Mouse (Mus musculus): ENCODE measurements around the gene Fam25c. TPM values are rescaled to one million over a fixed set of nuclear protein-coding genes. Genes with fewer than 3 reads are reported as not detected.
"Not testable (repeated sequence)": the region's sequence is repeated elsewhere in the genome, so short reads cannot be mapped to it uniquely, and the experiment has no call there.

Gene Fam25c
- polyA plus RNA-seq, 1 experiment from 2014 or later, result not detected

DNA sequence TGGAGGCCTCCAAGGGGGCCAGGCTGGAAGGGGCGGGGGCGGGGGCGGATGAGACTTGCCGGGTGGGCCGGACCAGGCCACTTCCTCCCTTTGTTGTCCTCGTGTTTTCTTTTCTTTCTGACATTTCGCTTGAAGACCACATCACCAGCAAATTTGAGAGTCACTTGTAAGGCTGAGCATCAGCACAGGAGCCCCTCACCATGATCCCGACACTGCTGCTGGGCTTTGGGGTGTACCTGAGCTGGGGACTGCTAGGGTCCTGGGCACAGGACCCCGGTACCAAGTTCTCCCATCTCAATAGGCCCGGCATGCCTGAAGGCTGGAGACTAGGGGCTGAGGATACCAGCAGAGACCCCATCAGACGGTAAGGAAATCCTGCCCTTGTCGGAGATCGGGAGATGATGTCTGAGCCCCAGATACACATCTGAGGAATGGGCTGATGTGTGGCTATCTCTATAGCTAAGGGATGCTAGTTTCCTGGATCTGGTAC is 20.2 kb upstream of the Fam25c start, which contains the start of gene Mmrn2:
Gene Mmrn2 (plus strand): TSS at position 51 of the 490 bp plus-strand sequence.
- H3K9me3 ChIP-seq (replicated peaks), result no peaks in the 10 kb centered on the region
- H3K4me1 ChIP-seq, result peaks cover 18% of the 10 kb centered on the region
- DNase-seq (ENCODE audit: low spot score), result no peak
- peak within 1 kb of the TSS; percentile 4; the same call in 1 of the 2 replicates for H3K4me3 ChIP-seq
- no peaks in the 10 kb centered on the region for H3K36me3 ChIP-seq
- H3K27ac ChIP-seq (replicated peaks), result peak within 1 kb of the TSS; percentile 52
- H3K27me3 ChIP-seq (ENCODE audit: low read depth, poor library complexity, severe bottlenecking), result no peaks in the 10 kb centered on the region
- 85% methylated on average over 13 of the region's 13 CpGs for WGBS

- Histone ChIP-seq H3K27me3 (ENCODE audit: low read depth, poor library complexity, severe bottlenecking) (no peaks in the 10 kb centered on the region), H3K27ac (replicated peaks) (peak within 1 kb of the TSS; percentile 52), H3K36me3 (no peaks in the 10 kb centered on the region), H3K4me3 (peak within 1 kb of the TSS; percentile 4; the same call in 1 of the 2 replicates), H3K4me1 (peaks cover 18% of the 10 kb centered on the region), H3K9me3 (replicated peaks) (no peaks in the 10 kb centered on the region)
- DNase-seq (ENCODE audit: low spot score), result no peak
- WGBS, result 78% methylated on average over 10 of the region's 10 CpGs
These were observed 19.3 kb upstream of the Fam25c start, which contains the start of gene Sncg for GRCm38 (mm10) chr14:34374577-34374976. Sncg (minus strand) TSS chr14:34374789.

- Histone ChIP-seq H3K4me1 (peaks cover 11% of the 10 kb centered on the region), H3K27me3 (ENCODE audit: low read depth, poor library complexity, severe bottlenecking) (no peaks in the 10 kb centered on the region), H3K9me3 (replicated peaks) (no peaks in the 10 kb centered on the region), H3K36me3 (no peaks in the 10 kb centered on the region), H3K4me3 (no peak overlapping the region), H3K27ac (replicated peaks) (peak overlapping the region; percentile 52)
- DNase-seq (ENCODE audit: low spot score), result no peak
- 79% methylated on average over 6 of the region's 6 CpGs for WGBS
These were observed 18.3 kb upstream of the Fam25c start for GRCm38 (mm10) chr14:34373581-34373980.

GRCm38 (mm10) chr14:34372646-34373045 is 17.4 kb upstream of the Fam25c start:
- WGBS, result 85% methylated on average over 6 of the region's 6 CpGs
- Histone ChIP-seq H3K4me1 (peaks cover 5% of the 10 kb centered on the region; the same call in 1 of the 2 replicates), H3K27ac (replicated peaks) (no peak overlapping the region), H3K4me3 (no peak overlapping the region), H3K27me3 (ENCODE audit: low read depth, poor library complexity, severe bottlenecking) (no peaks in the 10 kb centered on the region), H3K36me3 (no peaks in the 10 kb centered on the region), H3K9me3 (replicated peaks) (no peaks in the 10 kb centered on the region)
- DNase-seq (ENCODE audit: low spot score), result peak; percentile 40

GRCm38 (mm10) chr14:34371763-34372162 is 16.5 kb upstream of the Fam25c start:
- H3K4me3 ChIP-seq, result no peak overlapping the region
- H3K27me3 ChIP-seq (ENCODE audit: low read depth, poor library complexity, severe bottlenecking), result no peaks in the 10 kb centered on the region
- no peaks in the 10 kb centered on the region for H3K36me3 ChIP-seq
- H3K9me3 ChIP-seq (replicated peaks), result no peaks in the 10 kb centered on the region
- WGBS, result 86% methylated on average over 2 of the region's 2 CpGs
- H3K4me1 ChIP-seq, result peaks cover 5% of the 10 kb centered on the region; the same call in 1 of the 2 replicates
- no peak overlapping the region for H3K27ac ChIP-seq (replicated peaks)
- no peak for DNase-seq (ENCODE audit: low spot score)

DNA sequence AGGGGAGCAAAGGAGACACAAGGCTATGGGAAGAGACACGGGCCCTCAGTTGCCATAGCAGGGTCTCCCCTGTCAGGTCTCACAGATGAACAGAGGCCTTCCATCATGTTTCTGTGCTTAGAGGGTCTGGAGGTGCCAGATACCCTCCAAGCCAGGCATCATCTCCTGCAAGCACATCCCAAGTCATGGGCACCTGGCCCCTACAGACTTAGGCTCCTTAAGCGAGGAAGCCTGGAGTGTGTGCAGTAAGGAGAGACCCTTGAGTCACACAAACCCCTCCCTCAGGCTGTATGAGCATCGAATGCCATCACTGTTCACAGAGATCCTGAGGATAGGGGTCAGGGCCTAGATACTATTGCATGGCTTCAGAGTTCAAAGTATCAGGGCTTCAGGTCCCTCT is 15.7 kb upstream of the Fam25c start:
- no peaks in the 10 kb centered on the region for H3K9me3 ChIP-seq (replicated peaks)
- H3K36me3 ChIP-seq, result no peaks in the 10 kb centered on the region
- no peak for DNase-seq (ENCODE audit: low spot score)
- peaks cover 5% of the 10 kb centered on the region; the same call in 1 of the 2 replicates for H3K4me1 ChIP-seq
- no peak overlapping the region for H3K4me3 ChIP-seq
- no peaks in the 10 kb centered on the region for H3K27me3 ChIP-seq (ENCODE audit: low read depth, poor library complexity, severe bottlenecking)
- H3K27ac ChIP-seq (replicated peaks), result no peak overlapping the region
- WGBS, result 91% methylated on average over 3 of the region's 3 CpGs

GRCm38 (mm10) chr14:34370203-34370602 is 15.0 kb upstream of the Fam25c start:
- Histone ChIP-seq H3K4me1 (peaks cover 5% of the 10 kb centered on the region; the same call in 1 of the 2 replicates), H3K27ac (replicated peaks) (no peak overlapping the region), H3K9me3 (replicated peaks) (peaks cover 4% of the 10 kb centered on the region; the same call in 1 of the 2 replicates), H3K4me3 (no peak overlapping the region), H3K27me3 (ENCODE audit: low read depth, poor library complexity, severe bottlenecking) (no peaks in the 10 kb centered on the region), H3K36me3 (no peaks in the 10 kb centered on the region)
- 50% methylated on average over 3 of the region's 3 CpGs for WGBS
- DNase-seq (ENCODE audit: low spot score), result no peak

GRCm38 (mm10) chr14:34365147-34365507 is 9.9 kb upstream of the Fam25c start:
- DNase-seq (ENCODE audit: low spot score), result no peak
- Histone ChIP-seq H3K4me3 (no peak overlapping the region), H3K27me3 (ENCODE audit: low read depth, poor library complexity, severe bottlenecking) (peaks cover 15% of the 10 kb centered on the region), H3K4me1 (peaks cover 11% of the 10 kb centered on the region), H3K36me3 (no peaks in the 10 kb centered on the region), H3K9me3 (replicated peaks) (peaks cover 7% of the 10 kb centered on the region; the same call in 1 of the 2 replicates), H3K27ac (replicated peaks) (no peak overlapping the region)
- 88% methylated on average over 2 of the region's 2 CpGs for WGBS

DNA sequence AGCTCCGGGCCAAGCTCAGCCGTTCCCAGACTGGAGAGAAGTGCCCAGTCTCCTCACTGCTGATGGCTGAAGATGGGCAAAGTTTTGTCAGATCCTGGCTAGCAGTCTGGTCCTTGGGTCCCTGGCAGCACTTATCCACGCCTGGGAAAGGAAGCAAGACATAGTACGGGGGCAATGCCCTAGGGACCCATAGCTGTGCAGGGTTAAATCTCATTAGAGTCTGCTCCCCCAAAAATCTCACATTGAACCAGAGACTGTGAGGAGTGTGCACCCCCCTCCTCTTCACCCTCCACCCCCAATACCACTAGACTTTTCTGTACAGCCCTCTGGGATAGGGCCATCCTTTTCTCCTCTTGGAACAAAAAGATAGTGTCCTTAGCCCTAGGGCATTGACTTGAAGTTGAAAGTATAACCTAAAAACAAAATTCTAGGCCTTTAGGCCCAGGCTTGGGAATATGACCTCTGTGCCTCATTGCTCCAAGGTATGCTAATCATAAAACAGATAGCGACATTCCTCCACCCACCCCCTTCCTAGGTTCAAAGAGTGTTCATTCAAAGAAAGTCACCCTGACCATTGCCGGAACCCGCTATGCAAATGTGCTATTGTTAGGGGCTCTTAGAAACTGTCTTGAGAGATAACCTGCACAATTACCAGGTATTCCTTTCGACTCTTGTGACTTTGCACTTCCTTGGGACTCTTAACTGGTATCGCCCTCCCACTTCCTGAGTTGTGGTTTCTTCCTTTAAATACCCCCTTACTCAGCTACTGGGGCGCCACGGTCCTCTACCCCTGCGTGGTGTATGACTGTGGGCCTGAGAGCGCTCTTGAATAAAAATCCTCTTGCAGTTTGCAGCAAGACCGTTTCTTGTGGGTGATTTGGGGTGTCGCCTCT is 9.3 kb upstream of the Fam25c start:
- H3K9me3 ChIP-seq (replicated peaks); DNase-seq (ENCODE audit: low spot score); H3K36me3 ChIP-seq: not testable (repeated sequence)
- WGBS, result 80% methylated on average over 15 of the region's 15 CpGs
- peaks cover 15% of the 10 kb centered on the region for H3K27me3 ChIP-seq (ENCODE audit: low read depth, poor library complexity, severe bottlenecking)
- 0 out of 2 replicates have a peak overlapping the region, but pooled peaks have one; percentile 78 for H3K27ac ChIP-seq (replicated peaks)
- peaks cover 11% of the 10 kb centered on the region for H3K4me1 ChIP-seq
- H3K4me3 ChIP-seq, result peak overlapping the region; percentile 59

DNA sequence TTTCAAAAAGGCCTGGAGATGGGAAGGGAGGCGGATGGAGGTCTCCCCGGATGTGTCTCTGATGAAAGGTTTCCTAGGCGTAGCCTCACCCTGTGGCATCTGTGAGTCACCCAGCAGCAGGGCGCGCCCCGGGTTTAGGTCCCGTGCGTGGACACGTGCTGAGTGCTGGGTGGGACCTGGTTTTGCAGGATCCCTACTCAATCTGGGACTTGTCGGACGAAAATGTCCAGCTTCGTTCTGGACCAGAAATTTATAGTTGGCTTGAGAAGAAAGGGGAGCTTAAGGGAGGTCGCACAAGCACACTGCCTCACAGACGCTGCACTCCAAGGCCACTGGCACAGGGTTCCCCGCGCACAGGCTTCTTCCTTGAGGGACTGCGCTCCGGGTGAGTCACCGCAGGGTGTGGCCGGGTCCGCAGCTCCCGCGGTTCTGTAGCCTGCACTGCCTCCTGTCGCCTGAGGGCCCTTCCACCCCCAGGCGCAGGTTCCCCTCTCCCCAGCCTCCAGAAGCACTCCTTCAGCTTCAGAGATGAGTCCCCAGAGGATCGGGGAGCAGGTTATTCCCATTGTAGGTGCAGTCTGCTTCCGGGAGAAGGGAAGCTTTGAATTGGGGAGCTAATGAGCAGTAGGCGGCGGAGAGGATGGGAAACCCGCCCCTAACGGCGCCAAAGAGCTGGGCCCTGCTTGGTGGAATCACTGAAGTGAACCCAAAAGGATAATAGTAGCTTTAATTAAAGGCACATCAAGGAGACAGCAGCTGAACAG is 8.4 kb upstream of the Fam25c start:
- H3K27ac ChIP-seq (replicated peaks), result peak overlapping the region; percentile 78
- H3K27me3 ChIP-seq (ENCODE audit: low read depth, poor library complexity, severe bottlenecking), result peaks cover 15% of the 10 kb centered on the region
- H3K9me3 ChIP-seq (replicated peaks), result peaks cover 7% of the 10 kb centered on the region; the same call in 1 of the 2 replicates
- H3K4me3 ChIP-seq, result peak overlapping the region; percentile 59
- peaks cover 18% of the 10 kb centered on the region for H3K4me1 ChIP-seq
- 2% methylated on average over 32 of the region's 32 CpGs for WGBS
- DNase-seq (ENCODE audit: low spot score), result peak; percentile 67
- no peaks in the 10 kb centered on the region for H3K36me3 ChIP-seq

- WGBS, result 25% methylated on average over 18 of the region's 18 CpGs
- H3K4me1 ChIP-seq, result peaks cover 18% of the 10 kb centered on the region
- peak; percentile 66 for DNase-seq (ENCODE audit: low spot score)
- H3K36me3 ChIP-seq, result no peaks in the 10 kb centered on the region
- H3K9me3 ChIP-seq (replicated peaks), result peaks cover 7% of the 10 kb centered on the region; the same call in 1 of the 2 replicates
- H3K27ac ChIP-seq (replicated peaks), result peak overlapping the region; percentile 78; the same call in 1 of the 2 replicates
- H3K27me3 ChIP-seq (ENCODE audit: low read depth, poor library complexity, severe bottlenecking), result peaks cover 15% of the 10 kb centered on the region
- H3K4me3 ChIP-seq, result peak overlapping the region; percentile 59
These were observed 7.7 kb upstream of the Fam25c start for GRCm38 (mm10) chr14:34362726-34363445.

DNA sequence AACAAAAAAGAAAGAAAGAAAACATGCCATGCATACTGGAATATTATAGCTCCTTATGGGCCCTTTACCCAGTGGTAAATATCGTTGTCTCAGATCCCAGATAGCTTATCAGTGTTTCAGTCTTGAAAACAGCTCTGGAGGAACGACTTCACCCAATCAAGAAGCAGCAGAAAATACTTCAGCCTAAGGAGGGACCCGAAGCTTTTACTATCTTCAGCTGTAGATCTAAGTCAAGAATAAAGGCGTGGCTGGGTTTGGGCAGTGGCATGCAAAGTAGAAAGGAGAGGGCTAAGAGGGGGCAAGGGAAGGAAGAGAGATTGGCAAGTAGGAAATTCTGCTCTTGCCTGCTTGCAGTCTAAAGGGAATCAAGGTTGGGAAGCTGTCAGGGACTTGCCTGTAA is 6.9 kb upstream of the Fam25c start:
- WGBS, result 83% methylated on average over 4 of the region's 4 CpGs

More for the DNA sequence above, 6.9 kb upstream of the Fam25c start:
- Histone ChIP-seq H3K4me1 (peaks cover 18% of the 10 kb centered on the region), H3K36me3 (no peaks in the 10 kb centered on the region), H3K27ac (replicated peaks) (no peak overlapping the region), H3K27me3 (ENCODE audit: low read depth, poor library complexity, severe bottlenecking) (peaks cover 15% of the 10 kb centered on the region), H3K9me3 (replicated peaks) (peaks cover 7% of the 10 kb centered on the region; the same call in 1 of the 2 replicates), H3K4me3 (no peak overlapping the region)
- DNase-seq (ENCODE audit: low spot score), result no peak

All from midbrain, embryonic 10.5 days (tissue).